Mouse (Mus musculus): ENCODE measurements around the gene Uimc1.

GRCm38 (mm10) chr13:55105953-55106691, 6.0 kb upstream of the Uimc1 start:
- TF ChIP-seq CTCF (IDR thresholded peaks at IDR 0.05; ENCODE audit: insufficient read depth, low read depth, low read length), result no peak
- no peak for TF ChIP-seq POLR2A (IDR thresholded peaks at IDR 0.05; ENCODE audit: insufficient read depth, low read depth, low read length)
